Mouse (Mus musculus) G1E (cell line): ENCODE results near the gene Klc3. TPM values are rescaled to one million over a fixed set of nuclear protein-coding genes. Genes with fewer than 3 reads are reported as not detected.

ENCODE experiments used
- ATAC-seq: 2 replicates; pipeline ENCODE4 v1.8.0; 2016; ENCODE audit warnings: mild to moderate bottlenecking; ENCODE audit not compliant: insufficient number of reproducible peaks, poor library complexity, low FRiP score, severe bottlenecking; ENCODE audit errors: extremely low read depth
- DNase-seq: peaks from one replicate; pipeline ENCODE4 v3.0.0; 2012; ENCODE audit warnings: low spot score
- H3K27me3 ChIP-seq: 2 replicates; pipeline ENCODE4 v1.6.1; 2012; ENCODE audit warnings: mild to moderate bottlenecking, low read length, inconsistent platforms; ENCODE audit not compliant: insufficient read depth
- H3K36me3 ChIP-seq: replicated peaks from 2 replicates; pipeline ENCODE3; 2012; ENCODE audit warnings: mild to moderate bottlenecking, inconsistent platforms
- H3K4me1 ChIP-seq: 2 replicates; pipeline ENCODE4 v1.6.1; 2012; ENCODE audit warnings: low read depth, low read length, inconsistent platforms, mixed read lengths; ENCODE audit not compliant: insufficient read depth
- H3K4me3 ChIP-seq: 2 replicates; pipeline ENCODE4 v1.5.1; 2012; ENCODE audit warnings: low read depth, mild to moderate bottlenecking, inconsistent platforms, low read length, moderate library complexity, mixed read lengths
- H3K9me3 ChIP-seq: replicated peaks from 2 replicates; pipeline ENCODE4 v1.6.1; 2012; ENCODE audit warnings: inconsistent platforms
- CTCF ChIP-seq: IDR thresholded peaks from 2 replicates; pipeline ENCODE4 v1.5.1; 2012; ENCODE audit warnings: low read depth, low read length, inconsistent platforms, mixed read lengths
- GATA1 ChIP-seq: IDR thresholded peaks from 2 replicates; pipeline ENCODE4 v1.6.1; 2012; ENCODE audit warnings: borderline replicate concordance, low read length, inconsistent platforms, mixed read lengths
- GATA2 ChIP-seq: IDR thresholded peaks from 2 replicates; pipeline ENCODE4 v1.6.1; 2012; ENCODE audit warnings: low read depth, low read length, inconsistent platforms, borderline replicate concordance
- POLR2AphosphoS5 ChIP-seq: IDR thresholded peaks from 2 replicates; pipeline ENCODE4 v1.6.1; 2012; ENCODE audit warnings: low read depth, low read length, inconsistent platforms; ENCODE audit not compliant: insufficient replicate concordance
- TAL1 ChIP-seq: conservative IDR thresholded peaks from 2 replicates; pipeline ENCODE4 v1.6.1; 2012; ENCODE audit warnings: low read depth, low read length, inconsistent platforms, mixed read lengths
- polyA plus RNA-seq: library from polyadenylated mRNA; stranded (reverse); fragments of >175 nt; gene quantifications from 2 replicates; pipeline ENCODE4 v1.2.3, GENCODE M21; 2012
- total RNA-seq, 2 experiments: library from RNA; stranded (forward) in 1 of 2; stranded (reverse) in 1 of 2; fragments of 200-1000 nt in 1 of 2; fragments of >200 nt in 1 of 2; fragmentation: Nextera tagmentation in 1 of 2; gene quantifications; 2 replicates each; pipeline ENCODE4 v1.2.3; 2014 to 2017

Gene Klc3
- total and polyA plus RNA-seq, 3 experiments = 0.11 to 0.69 TPM; not detected in 1

DNA sequence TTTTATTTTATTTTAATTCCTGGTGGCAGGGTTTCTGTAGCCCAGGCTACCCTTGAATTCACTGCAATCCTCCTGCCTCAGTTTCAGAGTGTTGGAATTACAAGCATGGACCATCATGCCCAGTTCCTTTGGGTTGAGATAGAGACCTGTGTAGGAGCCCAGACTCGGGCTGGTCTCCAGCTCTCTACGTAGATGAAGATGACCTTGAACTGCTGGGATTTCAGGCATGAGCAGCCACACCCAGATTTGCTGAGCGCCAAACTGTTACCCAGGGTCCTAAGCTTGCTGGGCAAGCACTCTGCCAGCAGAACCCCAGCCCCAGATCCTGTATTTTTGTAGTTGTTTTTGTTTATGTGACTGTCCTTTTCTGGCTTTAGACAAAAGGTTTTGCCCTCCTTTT lies 9.6 kb upstream of the Klc3 start:
- DNase-seq = no peak
- peaks cover 49% of the 10 kb centered on the region for H3K27me3 ChIP-seq
- no peak for ATAC-seq
- TF ChIP-seq TAL1 (no peak), POLR2AphosphoS5 (no peak), GATA2 (no peak), CTCF (no peak)
- H3K4me3 ChIP-seq = no peak overlapping the region
- 0 out of 2 replicates have a peak, but pooled peaks cover 3% of the 10 kb centered on the region for H3K9me3 ChIP-seq
- peaks cover 6% of the 10 kb centered on the region for H3K4me1 ChIP-seq
- no peaks in the 10 kb centered on the region for H3K36me3 ChIP-seq

DNA sequence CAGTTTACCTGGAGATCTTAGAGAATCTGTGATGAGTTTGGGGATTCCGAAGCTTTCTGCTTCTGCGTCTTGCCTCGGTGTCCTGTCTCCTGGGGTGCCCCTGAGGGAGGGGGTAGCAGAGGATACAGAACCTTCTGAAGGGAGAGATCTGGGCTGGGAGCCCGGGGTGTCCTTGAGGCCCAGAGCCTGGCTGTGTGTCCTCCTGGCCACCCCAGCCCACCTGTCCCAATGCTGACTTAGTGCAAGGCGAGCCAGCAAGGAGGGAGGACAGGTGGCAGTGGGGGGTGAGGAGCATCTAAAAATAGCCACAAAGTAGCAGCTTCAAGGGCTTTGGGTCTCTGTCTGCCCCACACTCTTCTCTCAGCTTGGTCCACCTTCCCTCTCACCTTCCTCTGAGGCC lies 7.9 kb upstream of the Klc3 start:
- no peak for TF ChIP-seq GATA1
- no peak for TF ChIP-seq TAL1
- no peak for TF ChIP-seq POLR2AphosphoS5
- no peak for TF ChIP-seq GATA2
- no peak for TF ChIP-seq CTCF
- Histone ChIP-seq H3K36me3 (no peaks in the 10 kb centered on the region), H3K4me3 (no peak overlapping the region), H3K27me3 (peaks cover 58% of the 10 kb centered on the region), H3K9me3 (0 out of 2 replicates have a peak, but pooled peaks cover 3% of the 10 kb centered on the region), H3K4me1 (peaks cover 6% of the 10 kb centered on the region)
- DNase-seq (no peak), ATAC-seq (no peak)

DNA sequence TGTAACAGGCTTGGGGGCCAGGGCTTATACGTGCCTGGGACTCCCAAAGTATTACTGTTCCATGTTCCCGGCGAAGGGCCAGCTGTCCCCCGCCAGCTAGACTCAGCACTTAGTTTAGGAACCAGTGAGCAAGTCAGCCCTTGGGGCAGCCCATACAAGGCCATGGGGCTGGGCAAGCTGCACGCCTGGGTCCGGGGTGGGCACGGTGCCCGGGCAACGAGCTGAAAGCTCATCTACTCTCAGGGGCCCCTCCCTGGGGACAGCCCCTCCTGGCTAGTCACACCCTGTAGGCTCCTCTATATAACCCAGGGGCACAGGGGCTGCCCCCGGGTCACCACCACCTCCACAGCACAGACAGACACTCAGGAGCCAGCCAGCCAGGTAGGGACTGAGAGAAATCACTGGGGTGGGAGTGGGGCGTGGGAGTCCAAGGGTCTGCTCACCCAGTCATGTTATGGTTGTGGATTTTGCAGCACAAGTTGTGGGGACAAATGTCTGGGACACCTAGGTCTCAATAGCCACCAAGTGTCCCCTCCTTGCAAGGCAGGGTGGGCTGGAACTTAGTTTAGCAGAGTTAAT lies 7.0 kb upstream of the Klc3 start:
- H3K36me3 ChIP-seq = no peaks in the 10 kb centered on the region
- ATAC-seq = no peak
- H3K27me3 ChIP-seq = peaks cover 61% of the 10 kb centered on the region
- DNase-seq = no peak
- TF ChIP-seq GATA1 = no peak
- no peak for TF ChIP-seq GATA2
- no peak for TF ChIP-seq CTCF
- TF ChIP-seq POLR2AphosphoS5 = no peak
- no peak for TF ChIP-seq TAL1
- H3K9me3 ChIP-seq = 0 out of 2 replicates have a peak, but pooled peaks cover 3% of the 10 kb centered on the region
- no peak overlapping the region for H3K4me3 ChIP-seq
- peaks cover 3% of the 10 kb centered on the region; the same call in 1 of the 2 replicates for H3K4me1 ChIP-seq

DNA sequence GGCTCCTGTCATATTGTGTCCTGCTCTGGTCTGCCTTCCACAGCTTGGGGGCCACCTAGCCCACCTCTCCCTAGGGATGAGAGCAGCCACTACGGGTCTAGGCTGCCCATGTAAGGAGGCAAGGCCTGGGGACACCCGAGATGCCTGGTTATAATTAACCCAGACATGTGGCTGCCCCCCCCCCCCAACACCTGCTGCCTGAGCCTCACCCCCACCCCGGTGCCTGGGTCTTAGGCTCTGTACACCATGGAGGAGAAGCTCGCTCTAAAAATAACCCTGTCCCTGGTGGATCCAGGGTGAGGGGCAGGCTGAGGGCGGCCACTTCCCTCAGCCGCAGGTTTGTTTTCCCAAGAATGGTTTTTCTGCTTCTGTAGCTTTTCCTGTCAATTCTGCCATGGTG lies 5.8 kb upstream of the Klc3 start:
- no peak for TF ChIP-seq CTCF
- TF ChIP-seq GATA2 = no peak
- no peak for TF ChIP-seq TAL1
- TF ChIP-seq GATA1 = no peak
- TF ChIP-seq POLR2AphosphoS5 = no peak
- Histone ChIP-seq H3K27me3 (peaks cover 56% of the 10 kb centered on the region), H3K4me3 (no peak overlapping the region), H3K9me3 (0 out of 2 replicates have a peak, but pooled peaks cover 3% of the 10 kb centered on the region), H3K4me1 (peaks cover 8% of the 10 kb centered on the region), H3K36me3 (no peaks in the 10 kb centered on the region)
- DNase-seq (no peak), ATAC-seq (no peak)

DNA sequence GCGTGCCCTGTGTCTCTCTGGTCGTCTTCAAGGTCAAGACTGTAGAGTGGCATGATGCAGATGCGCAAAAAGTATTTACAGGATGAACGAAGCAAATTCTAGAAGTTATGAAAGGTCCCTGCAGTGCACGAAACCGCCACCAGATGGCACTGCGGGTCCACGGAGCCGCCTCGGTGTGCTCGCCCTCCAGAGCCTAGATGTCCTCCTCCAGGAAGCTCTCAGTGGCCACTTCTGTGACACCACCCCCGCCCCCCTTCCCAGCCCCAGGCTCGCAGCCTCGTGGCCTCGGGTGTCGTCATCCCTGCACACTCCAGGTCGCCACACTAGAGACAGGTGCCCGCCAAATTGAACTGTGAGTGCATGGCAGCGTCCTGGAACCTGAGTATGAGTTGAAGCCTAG lies 1.5 kb upstream of the Klc3 start:
- Histone ChIP-seq H3K4me3 (peak overlapping the region; percentile 48; the same call in 1 of the 2 replicates), H3K9me3 (peaks cover 5% of the 10 kb centered on the region), H3K4me1 (peaks cover 27% of the 10 kb centered on the region), H3K27me3 (peaks cover 52% of the 10 kb centered on the region), H3K36me3 (no peaks in the 10 kb centered on the region)
- ATAC-seq (peak; percentile 40), DNase-seq (peak; percentile 73)
- no peak for TF ChIP-seq TAL1
- TF ChIP-seq CTCF = peak; percentile 87
- no peak for TF ChIP-seq GATA1

DNA sequence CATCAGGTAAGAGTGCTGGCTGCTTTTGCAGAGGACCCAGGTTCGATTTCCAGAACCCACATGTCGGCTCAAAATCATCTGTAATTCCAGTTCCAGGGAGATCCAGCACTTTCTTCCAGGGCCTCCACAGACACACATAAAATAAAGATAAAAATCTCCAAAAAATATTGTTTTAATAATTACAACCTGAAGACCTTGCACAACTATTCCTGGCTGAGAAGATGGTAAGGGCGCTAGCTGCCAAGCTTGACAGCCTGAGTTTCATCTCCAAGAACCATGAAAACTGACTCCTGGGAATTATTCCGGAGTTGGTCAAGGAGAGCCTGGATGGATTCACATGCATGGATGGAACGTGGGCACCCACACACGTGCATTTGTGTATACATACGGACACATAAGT lies 572 bp upstream of the Klc3 start, which contains the start of gene Ckm:
TSS of gene Ckm (plus strand) at position 301 of the 400 bp plus-strand sequence.
- DNase-seq (no peak), ATAC-seq (no peak)
- Histone ChIP-seq H3K9me3 (peaks cover 5% of the 10 kb centered on the region), H3K27me3 (peaks cover 43% of the 10 kb centered on the region), H3K4me3 (peak within 1 kb of the TSS; percentile 71), H3K4me1 (peaks cover 34% of the 10 kb centered on the region), H3K36me3 (no peaks in the 10 kb centered on the region)
- no peak for TF ChIP-seq GATA1

DNA sequence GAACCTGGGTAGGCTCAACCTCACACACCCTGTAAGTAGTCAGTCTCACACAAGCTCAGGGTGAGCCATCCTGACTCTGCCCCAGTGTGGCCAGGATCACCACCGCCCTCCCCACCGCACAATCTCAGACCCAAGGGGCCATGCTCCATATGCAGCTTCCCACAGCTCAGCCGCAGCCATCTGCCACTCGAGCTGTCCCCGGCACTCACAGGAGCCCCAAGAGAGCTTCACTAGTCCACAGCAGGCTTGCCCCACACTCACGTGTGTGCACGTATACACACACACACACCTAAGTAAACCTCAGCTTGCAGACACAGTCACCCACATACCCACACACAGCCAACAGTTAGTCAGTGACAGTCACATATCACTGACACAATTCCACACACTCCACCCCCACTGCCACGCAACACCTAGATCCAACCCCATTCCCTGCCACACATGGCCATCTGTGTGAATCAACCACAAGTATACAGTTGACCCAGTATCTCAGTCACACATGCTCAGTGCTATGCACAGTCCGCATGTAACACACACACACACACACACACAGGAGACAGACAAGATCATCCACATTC lies 1.3 kb downstream of the Klc3 start:
- peaks cover 37% of the 10 kb centered on the region for H3K27me3 ChIP-seq
- TF ChIP-seq GATA1 (no peak), CTCF (no peak), POLR2AphosphoS5 (no peak), TAL1 (no peak), GATA2 (no peak)
- H3K36me3 ChIP-seq = no peaks in the 10 kb centered on the region
- H3K4me3 ChIP-seq = no peak overlapping the region; the same call in 1 of the 2 replicates
- DNase-seq (no peak), ATAC-seq (no peak)
- H3K4me1 ChIP-seq = peaks cover 37% of the 10 kb centered on the region
- H3K9me3 ChIP-seq = peaks cover 5% of the 10 kb centered on the region
